Mouse (Mus musculus): ENCODE data around the gene Rasl11a. TPM values are rescaled to one million over a fixed set of nuclear protein-coding genes. Genes with fewer than 3 reads are reported as not detected.

Gene Rasl11a
- polyA plus RNA-seq, 1 experiment from 2014 or later: 23.2 TPM

- Histone ChIP-seq H3K27ac (ENCODE audit: low read depth, low read length) (no peak overlapping the region), H3K4me3 (ENCODE audit: low read depth, low read length) (no peak overlapping the region), H3K4me2 (no peak overlapping the region), H3K4me1 (ENCODE audit: control insufficient read depth, insufficient read depth, low read length) (no peaks in the 10 kb centered on the region; the same call in 1 of the 2 replicates), H3K27me3 (ENCODE audit: control insufficient read depth, insufficient read depth, low read length) (no peaks in the 10 kb centered on the region), H3K9ac (ENCODE audit: low read length) (no peak overlapping the region), H3K9me3 (ENCODE audit: control insufficient read depth, low read length) (no peaks in the 10 kb centered on the region), H3K36me3 (ENCODE audit: control insufficient read depth, insufficient read depth, low read length) (peaks cover 23% of the 10 kb centered on the region)
- DNase-seq (ENCODE audit: low spot score, missing footprints) (no peak), ATAC-seq (ENCODE audit: low FRiP score) (no peak)
- 59% methylated on average over 12 of the region's 12 CpGs for WGBS
These were observed 5.8 kb upstream of the Rasl11a start for GRCm38 (mm10) chr5:146838836-146839648.

GRCm38 (mm10) chr5:146839760-146840159 is 5.1 kb upstream of the Rasl11a start:
- no peak overlapping the region for H3K27ac ChIP-seq (ENCODE audit: low read depth, low read length)
- no peak overlapping the region for H3K9ac ChIP-seq (ENCODE audit: low read length)
- DNase-seq (ENCODE audit: low spot score, missing footprints) (no peak), ATAC-seq (ENCODE audit: low FRiP score) (no peak)
- H3K27me3 ChIP-seq (ENCODE audit: control insufficient read depth, insufficient read depth, low read length): no peaks in the 10 kb centered on the region
- no peaks in the 10 kb centered on the region; the same call in 1 of the 2 replicates for H3K4me1 ChIP-seq (ENCODE audit: control insufficient read depth, insufficient read depth, low read length)
- no peaks in the 10 kb centered on the region for H3K9me3 ChIP-seq (ENCODE audit: control insufficient read depth, low read length)
- 51% methylated on average over 5 of the region's 5 CpGs for WGBS
- H3K4me2 ChIP-seq: no peak overlapping the region
- H3K36me3 ChIP-seq (ENCODE audit: control insufficient read depth, insufficient read depth, low read length): peaks cover 21% of the 10 kb centered on the region
- H3K4me3 ChIP-seq (ENCODE audit: low read depth, low read length): no peak overlapping the region

- Histone ChIP-seq H3K4me1 (ENCODE audit: control insufficient read depth, insufficient read depth, low read length) (no peaks in the 10 kb centered on the region; the same call in 1 of the 2 replicates), H3K4me2 (no peak overlapping the region), H3K36me3 (ENCODE audit: control insufficient read depth, insufficient read depth, low read length) (peaks cover 20% of the 10 kb centered on the region), H3K27ac (ENCODE audit: low read depth, low read length) (no peak overlapping the region), H3K9ac (ENCODE audit: low read length) (no peak overlapping the region), H3K9me3 (ENCODE audit: control insufficient read depth, low read length) (no peaks in the 10 kb centered on the region), H3K4me3 (ENCODE audit: low read depth, low read length) (no peak overlapping the region), H3K27me3 (ENCODE audit: control insufficient read depth, insufficient read depth, low read length) (no peaks in the 10 kb centered on the region)
- ATAC-seq (ENCODE audit: low FRiP score) (no peak), DNase-seq (ENCODE audit: low spot score, missing footprints) (no peak)
- 79% methylated on average over 4 of the region's 4 CpGs for WGBS
These were observed 4.4 kb upstream of the Rasl11a start for GRCm38 (mm10) chr5:146840422-146840821.

GRCm38 (mm10) chr5:146841301-146841700 is 3.6 kb upstream of the Rasl11a start:
- Histone ChIP-seq H3K27ac (ENCODE audit: low read depth, low read length) (no peak overlapping the region), H3K9ac (ENCODE audit: low read length) (no peak overlapping the region), H3K27me3 (ENCODE audit: control insufficient read depth, insufficient read depth, low read length) (no peaks in the 10 kb centered on the region), H3K4me3 (ENCODE audit: low read depth, low read length) (no peak overlapping the region), H3K4me2 (no peak overlapping the region), H3K36me3 (ENCODE audit: control insufficient read depth, insufficient read depth, low read length) (peaks cover 12% of the 10 kb centered on the region), H3K9me3 (ENCODE audit: control insufficient read depth, low read length) (no peaks in the 10 kb centered on the region), H3K4me1 (ENCODE audit: control insufficient read depth, insufficient read depth, low read length) (peaks cover 4% of the 10 kb centered on the region)
- ATAC-seq (ENCODE audit: low FRiP score): no peak
- 88% methylated on average over 5 of the region's 5 CpGs for WGBS
- no peak for DNase-seq (ENCODE audit: low spot score, missing footprints)

- H3K9me3 ChIP-seq (ENCODE audit: control insufficient read depth, low read length): no peaks in the 10 kb centered on the region
- H3K4me1 ChIP-seq (ENCODE audit: control insufficient read depth, insufficient read depth, low read length): peaks cover 4% of the 10 kb centered on the region
- WGBS: 91% methylated on average over 4 of the region's 4 CpGs
- peaks cover 8% of the 10 kb centered on the region; the same call in 1 of the 2 replicates for H3K36me3 ChIP-seq (ENCODE audit: control insufficient read depth, insufficient read depth, low read length)
- H3K4me3 ChIP-seq (ENCODE audit: low read depth, low read length): no peak overlapping the region
- DNase-seq (ENCODE audit: low spot score, missing footprints) (no peak), ATAC-seq (ENCODE audit: low FRiP score) (no peak)
- no peak overlapping the region for H3K27ac ChIP-seq (ENCODE audit: low read depth, low read length)
- no peaks in the 10 kb centered on the region for H3K27me3 ChIP-seq (ENCODE audit: control insufficient read depth, insufficient read depth, low read length)
- H3K9ac ChIP-seq (ENCODE audit: low read length): no peak overlapping the region
- no peak overlapping the region for H3K4me2 ChIP-seq
These were observed 2.9 kb upstream of the Rasl11a start for GRCm38 (mm10) chr5:146841996-146842395.

GRCm38 (mm10) chr5:146844301-146844941 is 450 bp upstream of the Rasl11a start:
- H3K27ac ChIP-seq (ENCODE audit: low read depth, low read length): peak overlapping the region; percentile 48
- H3K4me1 ChIP-seq (ENCODE audit: control insufficient read depth, insufficient read depth, low read length): peaks cover 4% of the 10 kb centered on the region
- no peaks in the 10 kb centered on the region for H3K9me3 ChIP-seq (ENCODE audit: control insufficient read depth, low read length)
- ATAC-seq (ENCODE audit: low FRiP score) (peak; percentile 54), DNase-seq (ENCODE audit: low spot score, missing footprints) (peak; percentile 92)
- no peaks in the 10 kb centered on the region; the same call in 1 of the 2 replicates for H3K36me3 ChIP-seq (ENCODE audit: control insufficient read depth, insufficient read depth, low read length)
- 8% methylated on average over 6 of the region's 6 CpGs for WGBS
- H3K9ac ChIP-seq (ENCODE audit: low read length): peak overlapping the region; percentile 88
- no peaks in the 10 kb centered on the region for H3K27me3 ChIP-seq (ENCODE audit: control insufficient read depth, insufficient read depth, low read length)
- H3K4me2 ChIP-seq: peak overlapping the region; percentile 83
- H3K4me3 ChIP-seq (ENCODE audit: low read depth, low read length): peak overlapping the region; percentile 69

- ATAC-seq (ENCODE audit: low FRiP score): no peak
- Histone ChIP-seq H3K27ac (ENCODE audit: low read depth, low read length) (no peak overlapping the region), H3K27me3 (ENCODE audit: control insufficient read depth, insufficient read depth, low read length) (no peaks in the 10 kb centered on the region), H3K36me3 (ENCODE audit: control insufficient read depth, insufficient read depth, low read length) (no peaks in the 10 kb centered on the region; the same call in 1 of the 2 replicates), H3K4me1 (ENCODE audit: control insufficient read depth, insufficient read depth, low read length) (peaks cover 4% of the 10 kb centered on the region), H3K4me3 (ENCODE audit: low read depth, low read length) (no peak overlapping the region), H3K9me3 (ENCODE audit: control insufficient read depth, low read length) (no peaks in the 10 kb centered on the region), H3K9ac (ENCODE audit: low read length) (no peak overlapping the region; the same call in 1 of the 2 replicates), H3K4me2 (no peak overlapping the region)
- 97% methylated on average over 2 of the region's 2 CpGs for WGBS
- no peak for DNase-seq (ENCODE audit: low spot score, missing footprints)
These were observed 1.6 kb downstream of the Rasl11a start for GRCm38 (mm10) chr5:146846489-146846888.

- Histone ChIP-seq H3K27me3 (ENCODE audit: control insufficient read depth, insufficient read depth, low read length) (no peaks in the 10 kb centered on the region), H3K4me2 (no peak overlapping the region), H3K27ac (ENCODE audit: low read depth, low read length) (no peak overlapping the region), H3K9ac (ENCODE audit: low read length) (no peak overlapping the region), H3K4me1 (ENCODE audit: control insufficient read depth, insufficient read depth, low read length) (peaks cover 4% of the 10 kb centered on the region), H3K36me3 (ENCODE audit: control insufficient read depth, insufficient read depth, low read length) (no peaks in the 10 kb centered on the region; the same call in 1 of the 2 replicates), H3K4me3 (ENCODE audit: low read depth, low read length) (no peak overlapping the region), H3K9me3 (ENCODE audit: control insufficient read depth, low read length) (no peaks in the 10 kb centered on the region)
- ATAC-seq (ENCODE audit: low FRiP score): no peak
- WGBS: 88% methylated on average over 4 of the region's 4 CpGs
- DNase-seq (ENCODE audit: low spot score, missing footprints): no peak
These were observed 4.2 kb downstream of the Rasl11a start for GRCm38 (mm10) chr5:146848936-146849582.

- Histone ChIP-seq H3K4me1 (ENCODE audit: control insufficient read depth, insufficient read depth, low read length) (no peaks in the 10 kb centered on the region), H3K9me3 (ENCODE audit: control insufficient read depth, low read length) (no peaks in the 10 kb centered on the region), H3K4me2 (no peak overlapping the region), H3K9ac (ENCODE audit: low read length) (no peak overlapping the region), H3K4me3 (ENCODE audit: low read depth, low read length) (no peak overlapping the region), H3K27me3 (ENCODE audit: control insufficient read depth, insufficient read depth, low read length) (no peaks in the 10 kb centered on the region), H3K36me3 (ENCODE audit: control insufficient read depth, insufficient read depth, low read length) (no peaks in the 10 kb centered on the region), H3K27ac (ENCODE audit: low read depth, low read length) (no peak overlapping the region)
- 89% methylated on average over 3 of the region's 3 CpGs for WGBS
- DNase-seq (ENCODE audit: low spot score, missing footprints): peak; percentile 75
- ATAC-seq (ENCODE audit: low FRiP score): no peak
These were observed 11.2 kb downstream of the Rasl11a start for GRCm38 (mm10) chr5:146856106-146856505.
